Mouse (Mus musculus) ES-E14 (cell line): ENCODE data around the gene Smchd1.

Source experiments
- CHD2 ChIP-seq: IDR thresholded peaks from 2 replicates; pipeline ENCODE4 v1.6.1; 2014; ENCODE audit warnings: mild to moderate bottlenecking, low read depth, low read length, inconsistent platforms
- HCFC1 ChIP-seq: IDR thresholded peaks from 2 replicates; pipeline ENCODE4 v1.6.1; 2012; ENCODE audit warnings: low read length, inconsistent platforms, borderline replicate concordance; ENCODE audit not compliant: insufficient read depth
- MAFK ChIP-seq: IDR thresholded peaks from 2 replicates; pipeline ENCODE4 v1.6.1; 2014; ENCODE audit warnings: mild to moderate bottlenecking, low read depth, low read length, inconsistent platforms; ENCODE audit not compliant: insufficient read depth
- ZNF384 ChIP-seq: IDR thresholded peaks from 2 replicates; pipeline ENCODE4 v1.6.1; 2012; ENCODE audit warnings: low read depth, low read length, inconsistent platforms

DNA sequence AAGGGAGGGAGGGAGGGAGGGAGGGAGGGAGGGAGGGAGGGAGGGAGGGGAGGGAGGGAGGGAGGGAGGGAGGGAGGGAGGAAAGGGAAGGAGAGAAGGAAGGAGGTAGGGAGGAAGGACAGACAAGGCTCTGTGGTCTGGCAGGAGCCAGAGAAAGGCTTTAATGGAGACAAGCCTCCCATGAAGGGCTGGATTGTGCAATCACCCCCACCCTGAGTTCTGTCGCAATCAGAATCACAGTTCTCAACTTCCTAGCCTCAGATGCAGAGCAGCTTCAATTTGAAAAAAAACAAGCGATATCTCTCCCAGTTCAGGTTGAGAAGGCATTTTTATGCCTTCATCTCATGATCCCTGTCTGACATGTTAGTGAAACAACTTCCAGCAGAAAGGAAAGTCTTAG, 174.8 kb downstream of the Smchd1 start:
- TF ChIP-seq HCFC1 (no peak), MAFK (no peak), CHD2 (no peak), ZNF384 (no peak)
